Mouse (Mus musculus) heart, embryonic 14.5 days (tissue): ENCODE data around the gene Fyn. TPM values are rescaled to one million over a fixed set of nuclear protein-coding genes. Genes with fewer than 3 reads are reported as not detected.

Experiments used
- ATAC-seq: fragments of 200-750 bp; cut with Nextera tagmentation; 2 replicates; pipeline ENCODE4 v1.8.0; 2017; ENCODE audit warnings: low read depth, moderate TSS enrichment; ENCODE audit not compliant: insufficient number of reproducible peaks, insufficient read depth, low FRiP score
- H3K27ac ChIP-seq, 2 experiments: fragments of 200-500 bp in 1 of 2; fragments of 300-500 bp in 1 of 2; sonication (generic) in 1 of 2; replicated peaks in 1 of 2; 2 replicates each; pipeline ENCODE4 v1.5.1; 2012 to 2014; ENCODE audit warnings: low read depth in 2 of 2, low read length in 2 of 2, control low read depth in 1 of 2, mild to moderate bottlenecking in 1 of 2, mixed read lengths in 1 of 2; ENCODE audit not compliant: control insufficient read depth in 1 of 2, insufficient read depth in 1 of 2
- H3K27me3 ChIP-seq: fragments of 300-500 bp; sonication (generic); 2 replicates; pipeline ENCODE4 v1.6.1; 2014; ENCODE audit warnings: mild to moderate bottlenecking, low read length, control low read depth; ENCODE audit not compliant: control insufficient read depth, insufficient read depth
- H3K36me3 ChIP-seq: fragments of 300-500 bp; sonication (generic); 2 replicates; pipeline ENCODE4 v1.6.1; 2014; ENCODE audit warnings: mild to moderate bottlenecking, control low read depth, low read length, mixed read lengths; ENCODE audit not compliant: control insufficient read depth, insufficient read depth
- H3K4me1 ChIP-seq, 2 experiments: fragments of 200-500 bp in 1 of 2; fragments of 300-500 bp in 1 of 2; sonication (generic) in 1 of 2; 2 replicates each; pipeline ENCODE4 v1.6.1; 2012 to 2014; ENCODE audit warnings: low read length in 2 of 2, control low read depth in 1 of 2, mixed read lengths in 1 of 2; ENCODE audit not compliant: control insufficient read depth in 2 of 2, insufficient read depth in 2 of 2
- H3K4me2 ChIP-seq: fragments of 300-500 bp; sonication (generic); 2 replicates; pipeline ENCODE4 v1.6.1; 2014; ENCODE audit warnings: mild to moderate bottlenecking, low read length
- H3K4me3 ChIP-seq, 2 experiments: fragments of 200-500 bp in 1 of 2; fragments of 300-500 bp in 1 of 2; sonication (generic) in 1 of 2; 2 replicates each; pipeline ENCODE4 v1.5.1; 2012 to 2014; ENCODE audit warnings: low read length in 2 of 2, mild to moderate bottlenecking in 2 of 2, control low read depth in 1 of 2, low read depth in 1 of 2, moderate library complexity in 1 of 2; ENCODE audit not compliant: control insufficient read depth in 1 of 2, insufficient read depth in 1 of 2
- H3K9ac ChIP-seq: fragments of 300-500 bp; sonication (generic); 2 replicates; pipeline ENCODE4 v1.6.1; 2014; ENCODE audit warnings: mild to moderate bottlenecking, low read length
- H3K9me3 ChIP-seq: fragments of 300-500 bp; sonication (generic); 2 replicates; pipeline ENCODE4 v1.6.1; 2016; ENCODE audit warnings: low read length, control low read depth; ENCODE audit not compliant: control insufficient read depth
- WGBS: fragments of 180-500 bp; shearing (Covaris S2); extraction: QIAGEN DNeasy Blood & Tissue Kit; methylation state at CpG from one replicate; pipeline ENCODE4 v1.1.7; 2014; 5-methylcytosine and 5-hydroxymethylcytosine counted together
- polyA plus RNA-seq: library from polyadenylated mRNA; unstranded; fragments of >200 nt; fragmentation: Nextera tagmentation; extraction: Ambion mirVana; gene quantifications from 2 replicates; pipeline ENCODE4 v1.2.1, GENCODE M21; 2014

Gene Fyn
- polyA plus RNA-seq, 1 experiment from 2014 or later, result 20.3 TPM

DNA sequence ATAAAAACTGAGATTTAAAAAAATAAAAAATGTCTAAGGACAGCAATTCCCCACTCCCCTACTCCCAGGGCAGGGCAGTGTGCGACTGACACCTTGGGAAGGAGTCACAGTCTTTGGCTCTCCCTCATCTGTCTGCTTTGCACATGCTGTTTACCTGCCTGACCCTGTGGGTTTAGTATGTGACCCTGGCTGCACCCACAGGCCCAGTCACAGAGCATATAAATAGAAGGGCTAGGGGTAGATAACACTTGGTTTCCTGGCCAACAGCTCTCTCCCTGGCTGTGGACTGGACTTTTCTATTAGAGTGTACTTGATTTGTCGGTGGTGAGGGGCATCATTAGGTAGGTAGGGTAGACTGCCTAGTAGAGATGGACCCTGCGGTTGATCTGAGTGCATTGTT is 19.5 kb downstream of the Fyn start:
- Histone ChIP-seq H3K4me2 (peak overlapping the region; percentile 13), H3K4me3 (no peak overlapping the region), H3K4me1 (peaks cover 22 to 52% of the 10 kb centered on the region in 2 experiments), H3K9me3 (peaks cover 5% of the 10 kb centered on the region; the same call in 1 of the 2 replicates), H3K9ac (no peak overlapping the region), H3K27me3 (no peaks in the 10 kb centered on the region), H3K36me3 (peaks cover 8% of the 10 kb centered on the region; the same call in 1 of the 2 replicates), H3K27ac (no peak overlapping the region)
- ATAC-seq, result no peak
- WGBS, result 53% methylated on average over 3 of the region's 3 CpGs

DNA sequence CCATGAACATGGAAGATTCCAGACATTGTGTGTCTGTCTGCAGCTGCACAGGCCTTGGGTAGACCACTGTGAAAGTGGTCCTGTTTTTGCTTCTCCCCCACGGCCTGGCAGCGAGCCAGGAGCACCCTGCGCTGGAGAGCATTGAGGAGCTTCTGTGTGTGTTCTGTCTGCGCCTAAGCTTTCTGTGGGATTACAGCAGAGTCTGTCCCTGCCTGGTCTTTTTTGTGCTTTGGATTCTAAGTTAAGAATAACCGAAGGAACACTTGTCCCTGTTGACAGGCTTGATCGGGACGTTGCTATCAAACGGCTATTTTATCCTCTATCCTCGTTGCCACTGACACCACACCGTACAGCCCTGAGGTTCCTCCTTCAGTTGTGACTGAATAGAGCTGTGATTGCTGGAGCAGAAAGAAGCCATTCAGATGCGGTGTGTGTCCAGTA is 20.8 kb downstream of the Fyn start:
- peaks cover 8% of the 10 kb centered on the region; the same call in 1 of the 2 replicates for H3K36me3 ChIP-seq
- peaks cover 22 to 52% of the 10 kb centered on the region in 2 experiments for H3K4me1 ChIP-seq
- peaks cover 5% of the 10 kb centered on the region; the same call in 1 of the 2 replicates for H3K9me3 ChIP-seq
- H3K27ac ChIP-seq, result peak overlapping the region; percentile 29 to 45
- WGBS, result 23% methylated on average over 11 of the region's 11 CpGs
- H3K4me2 ChIP-seq, result 0 out of 2 replicates have a peak overlapping the region, but pooled peaks have one; percentile 32
- no peaks in the 10 kb centered on the region for H3K27me3 ChIP-seq
- no peak overlapping the region for H3K9ac ChIP-seq
- no peak for ATAC-seq
- H3K4me3 ChIP-seq, result no peak overlapping the region

DNA sequence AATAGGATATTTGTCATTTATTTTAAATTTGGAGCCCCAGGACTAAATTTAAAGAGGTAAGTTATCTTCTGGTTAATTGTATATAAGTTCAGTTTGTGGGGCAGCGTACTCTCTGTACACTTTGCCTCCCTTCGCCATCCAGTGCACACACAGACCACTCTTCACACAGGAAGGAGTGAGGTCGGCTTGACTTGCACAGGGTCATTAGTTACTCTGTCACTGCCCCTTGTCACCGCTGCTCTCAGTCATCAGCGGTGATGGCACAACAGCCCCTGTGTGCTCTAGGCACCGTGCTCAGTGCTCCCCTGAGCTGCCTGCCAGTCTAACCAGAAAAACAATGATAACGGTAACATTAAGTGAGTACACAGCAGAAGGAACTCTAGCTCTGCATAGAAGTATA is 21.9 kb downstream of the Fyn start:
- H3K4me3 ChIP-seq, result no peak overlapping the region
- ATAC-seq, result no peak
- H3K4me2 ChIP-seq, result no peak overlapping the region
- 82% methylated on average over 7 of the region's 7 CpGs for WGBS
- H3K9ac ChIP-seq, result no peak overlapping the region
- H3K4me1 ChIP-seq, result peaks cover 22 to 46% of the 10 kb centered on the region in 2 experiments
- no peaks in the 10 kb centered on the region for H3K27me3 ChIP-seq
- no peak overlapping the region for H3K27ac ChIP-seq
- H3K36me3 ChIP-seq, result peaks cover 16% of the 10 kb centered on the region
- H3K9me3 ChIP-seq, result peaks cover 5% of the 10 kb centered on the region; the same call in 1 of the 2 replicates

DNA sequence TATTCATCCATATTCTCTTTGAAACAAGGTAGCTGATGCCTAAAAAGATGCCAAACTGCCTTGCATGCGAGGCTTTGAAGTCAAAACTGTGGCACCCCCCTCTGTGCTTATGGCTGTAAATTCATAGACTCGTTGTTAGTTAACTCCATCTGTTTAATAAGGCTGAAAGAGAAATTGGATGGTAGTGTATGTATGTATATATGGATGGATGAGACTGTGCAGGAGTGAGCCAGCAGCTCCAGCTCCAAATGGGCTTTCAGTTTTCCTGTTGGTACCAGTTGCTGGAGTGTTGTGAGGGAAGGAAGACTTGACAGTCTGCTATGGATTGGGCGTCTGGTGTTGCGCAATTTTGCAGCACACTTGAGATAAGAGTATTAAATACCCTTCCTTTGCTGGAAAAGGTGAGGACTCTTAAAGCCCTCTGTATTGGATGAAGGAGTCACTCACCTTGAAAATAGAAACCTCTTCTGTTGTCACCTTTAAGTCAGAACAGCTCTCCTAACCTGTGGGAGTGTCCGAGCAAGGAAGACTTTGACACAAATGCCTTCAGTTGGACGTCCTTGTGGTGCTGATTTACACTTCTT is 24.3 kb downstream of the Fyn start:
- Histone ChIP-seq H3K4me1 (peaks cover 13 to 21% of the 10 kb centered on the region in 2 experiments), H3K4me2 (no peak overlapping the region), H3K4me3 (no peak overlapping the region), H3K27me3 (no peaks in the 10 kb centered on the region), H3K9ac (no peak overlapping the region), H3K9me3 (peaks cover 5% of the 10 kb centered on the region; the same call in 1 of the 2 replicates), H3K36me3 (peaks cover 17% of the 10 kb centered on the region), H3K27ac (no peak overlapping the region)
- WGBS, result 62% methylated on average over 6 of the region's 6 CpGs
- ATAC-seq, result no peak

DNA sequence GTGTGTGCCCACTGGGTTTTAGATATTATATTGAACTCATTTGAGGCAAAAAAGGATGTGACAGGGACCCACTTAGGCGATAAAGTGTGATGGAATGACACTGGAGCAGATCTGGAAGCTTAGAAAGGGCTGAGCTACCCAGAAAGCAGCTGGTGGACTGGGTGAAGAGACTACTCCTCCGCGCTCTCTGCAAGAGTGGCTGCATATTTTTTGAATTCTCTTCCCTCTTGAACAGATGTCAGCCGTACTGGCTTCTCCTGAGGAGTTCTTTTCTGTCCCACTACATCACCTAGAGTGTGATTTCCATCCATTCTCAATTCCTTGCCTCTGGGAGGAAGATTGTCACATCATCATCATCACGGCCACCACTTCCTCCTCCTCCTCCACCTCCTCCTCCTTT is 26.9 kb downstream of the Fyn start:
- WGBS, result 88% methylated on average over 5 of the region's 5 CpGs
- ATAC-seq, result no peak

DNA sequence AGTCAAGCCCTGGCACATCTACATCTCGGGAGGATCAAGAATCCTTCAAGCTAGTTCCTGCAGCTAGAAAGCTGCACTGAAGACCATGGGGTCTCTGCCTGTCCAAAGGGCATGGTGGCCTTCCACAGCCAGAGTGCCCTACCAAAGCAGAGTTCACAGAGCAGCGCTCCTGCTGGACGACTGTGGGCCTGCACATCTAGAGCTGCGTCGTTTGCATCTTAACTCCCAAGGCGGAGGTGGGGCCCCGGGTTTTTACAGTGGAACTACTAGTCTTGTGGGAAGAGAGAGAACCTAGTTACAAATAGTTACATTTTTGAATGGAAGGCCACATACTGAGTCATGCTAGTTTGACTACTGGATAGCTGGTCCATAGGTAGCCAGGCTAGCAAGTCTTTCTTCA is 30.3 kb downstream of the Fyn start:
- H3K27me3 ChIP-seq, result no peaks in the 10 kb centered on the region
- no peak for ATAC-seq
- H3K9me3 ChIP-seq, result peaks cover 6% of the 10 kb centered on the region; the same call in 1 of the 2 replicates
- no peak overlapping the region for H3K4me2 ChIP-seq
- 74% methylated on average over 7 of the region's 7 CpGs for WGBS
- no peak overlapping the region for H3K9ac ChIP-seq
- H3K4me1 ChIP-seq, result peaks cover 4 to 5% of the 10 kb centered on the region in 2 experiments; a peak in 3 of 4 replicates
- no peak overlapping the region for H3K4me3 ChIP-seq
- H3K36me3 ChIP-seq, result peaks cover 9% of the 10 kb centered on the region; the same call in 1 of the 2 replicates
- no peak overlapping the region for H3K27ac ChIP-seq

More for the DNA sequence above, 26.9 kb downstream of the Fyn start:
- Histone ChIP-seq H3K4me3 (no peak overlapping the region), H3K9me3 (peaks cover 5% of the 10 kb centered on the region; the same call in 1 of the 2 replicates), H3K9ac (no peak overlapping the region), H3K36me3 (peaks cover 17% of the 10 kb centered on the region), H3K27ac (no peak overlapping the region), H3K27me3 (no peaks in the 10 kb centered on the region), H3K4me1 (peaks cover 0 to 4% of the 10 kb centered on the region in 2 experiments; a peak in 1 of 4 replicates), H3K4me2 (no peak overlapping the region)

DNA sequence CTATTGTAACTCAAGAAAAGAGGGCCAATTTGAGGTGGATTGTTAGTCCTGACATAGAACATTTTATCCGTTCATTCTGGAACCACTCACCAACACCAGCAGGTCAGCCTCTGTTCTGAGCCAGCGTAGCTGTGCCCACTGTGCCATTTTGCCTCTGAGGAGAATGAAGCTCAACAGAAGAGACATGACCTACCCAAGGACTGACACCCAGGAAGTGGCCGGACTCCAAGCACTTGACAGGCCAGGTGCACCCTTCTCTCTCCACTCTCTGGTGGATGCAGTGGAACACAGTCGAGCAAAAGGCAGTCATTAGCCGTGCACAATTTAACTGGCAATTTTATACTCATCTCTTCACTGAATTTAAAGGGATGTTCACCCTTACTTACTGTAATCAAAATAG is 31.5 kb downstream of the Fyn start:
- ATAC-seq, result no peak
- Histone ChIP-seq H3K27ac (no peak overlapping the region), H3K9ac (no peak overlapping the region), H3K9me3 (peaks cover 6% of the 10 kb centered on the region; the same call in 1 of the 2 replicates), H3K4me3 (no peak overlapping the region), H3K4me1 (peaks cover 5 to 16% of the 10 kb centered on the region in 2 experiments), H3K4me2 (no peak overlapping the region), H3K36me3 (peaks cover 5% of the 10 kb centered on the region; the same call in 1 of the 2 replicates), H3K27me3 (no peaks in the 10 kb centered on the region)
- WGBS, result 89% methylated on average over 5 of the region's 5 CpGs
